Mouse (Mus musculus) neural tube, embryonic 15.5 days (tissue): ENCODE results near the gene Spice1. TPM values are rescaled to one million over a fixed set of nuclear protein-coding genes. Genes with fewer than 3 reads are reported as not detected.

Experiments
- ATAC-seq: fragments of 200-750 bp; cut with Nextera tagmentation; 2 replicates; pipeline ENCODE4 v1.8.0; 2017; ENCODE audit warnings: mild to moderate bottlenecking, moderate TSS enrichment, moderate library complexity; ENCODE audit not compliant: low FRiP score
- H3K27ac ChIP-seq: fragments of 300-500 bp; sonication (generic); replicated peaks from 2 replicates; pipeline ENCODE4 v1.5.1; 2015; ENCODE audit warnings: mild to moderate bottlenecking, inconsistent platforms
- H3K27me3 ChIP-seq: fragments of 300-500 bp; sonication (generic); replicated peaks from 2 replicates; pipeline ENCODE4 v1.6.1; 2015; ENCODE audit warnings: inconsistent platforms
- H3K36me3 ChIP-seq: fragments of 300-500 bp; sonication (generic); 2 replicates; pipeline ENCODE4 v1.6.1; 2015; ENCODE audit warnings: inconsistent platforms
- H3K4me1 ChIP-seq: fragments of 300-500 bp; sonication (generic); 2 replicates; pipeline ENCODE4 v1.6.1; 2015; ENCODE audit warnings: inconsistent platforms
- H3K4me2 ChIP-seq: fragments of 300-500 bp; sonication (generic); 2 replicates; pipeline ENCODE4 v1.6.1; 2015; ENCODE audit warnings: inconsistent platforms, mild to moderate bottlenecking, moderate library complexity
- H3K4me3 ChIP-seq: fragments of 300-500 bp; sonication (generic); replicated peaks from 2 replicates; pipeline ENCODE4 v1.5.1; 2015; ENCODE audit warnings: mild to moderate bottlenecking, inconsistent platforms
- H3K9ac ChIP-seq: fragments of 300-500 bp; sonication (generic); replicated peaks from 2 replicates; pipeline ENCODE4 v1.6.1; 2015; ENCODE audit warnings: mild to moderate bottlenecking, inconsistent platforms
- H3K9me3 ChIP-seq: fragments of 300-500 bp; sonication (generic); replicated peaks from 2 replicates; pipeline ENCODE4 v1.6.1; 2016; ENCODE audit warnings: inconsistent platforms
- WGBS: fragments of 180-500 bp; shearing (Covaris S2); methylation state at CpG from one replicate; pipeline ENCODE4 v1.1.7; 2015; ENCODE audit warnings: mixed read lengths; 5-methylcytosine and 5-hydroxymethylcytosine counted together
- polyA plus RNA-seq: library from polyadenylated mRNA; unstranded; fragments of >200 nt; fragmentation: Nextera tagmentation; extraction: Ambion mirVana; gene quantifications from 2 replicates; pipeline ENCODE4 v1.2.1, GENCODE M21; 2015

Gene Spice1
- polyA plus RNA-seq, 1 experiment from 2014 or later, result 12.1 TPM

GRCm38 (mm10) chr16:44331671-44331994 lies 15.3 kb upstream of the Spice1 start:
- WGBS, result 12% methylated on average over 6 of the region's 6 CpGs
- peaks cover 9% of the 10 kb centered on the region for H3K27me3 ChIP-seq
- peak overlapping the region; percentile 78 for H3K9ac ChIP-seq
- peak overlapping the region; percentile 73 for H3K4me3 ChIP-seq
- H3K4me1 ChIP-seq, result peaks cover 20% of the 10 kb centered on the region
- peak overlapping the region; percentile 7; the same call in 1 of the 2 replicates for H3K27ac ChIP-seq
- peak overlapping the region; percentile 96 for H3K4me2 ChIP-seq
- H3K9me3 ChIP-seq, result no peaks in the 10 kb centered on the region
- no peaks in the 10 kb centered on the region for H3K36me3 ChIP-seq
- ATAC-seq, result no peak; the same call in 1 of the 2 replicates

DNA sequence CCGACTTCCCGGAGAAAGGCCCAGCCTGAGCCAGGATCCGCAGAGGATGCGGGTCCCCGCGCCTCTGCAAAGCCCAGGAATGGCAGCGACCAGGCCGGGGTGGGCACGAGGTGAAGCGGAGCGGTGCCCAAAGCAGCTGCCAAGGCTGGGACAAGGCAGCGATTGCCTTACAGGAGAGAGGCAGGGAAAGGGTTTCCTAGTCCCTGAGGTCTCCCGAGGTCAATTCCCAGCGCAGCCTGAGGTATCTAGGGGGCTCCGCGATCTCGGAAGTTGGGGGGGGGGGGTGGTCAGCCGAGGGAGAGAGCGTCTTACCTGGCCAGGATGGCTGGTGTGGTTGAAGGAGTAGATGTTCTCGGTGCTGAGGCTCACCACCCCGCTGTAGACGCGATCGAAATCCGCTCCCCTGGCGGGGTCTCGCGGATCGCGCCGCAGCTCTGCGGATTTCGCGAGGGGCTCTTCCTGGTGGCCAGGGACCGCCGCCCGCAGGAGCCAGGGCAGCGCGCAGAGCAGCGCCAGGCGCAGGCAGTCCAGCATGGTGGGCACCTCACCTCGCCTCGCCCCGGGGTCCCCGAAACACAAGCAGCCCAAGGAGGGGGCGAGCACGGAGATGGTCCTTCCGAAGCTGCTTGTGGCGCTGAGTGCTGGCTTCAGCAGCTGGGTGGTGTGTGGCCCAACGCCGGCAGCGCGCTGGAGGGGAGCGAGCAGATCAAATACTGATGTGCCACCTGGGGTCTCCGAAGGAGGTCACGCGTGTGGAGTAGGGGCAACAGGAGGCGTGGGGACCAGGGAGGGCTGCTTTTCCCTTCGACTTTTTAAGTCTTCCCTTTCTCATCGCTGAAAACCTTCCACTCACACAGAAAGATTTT lies 14.7 kb upstream of the Spice1 start:
- peak; percentile 79 for ATAC-seq
- Histone ChIP-seq H3K27ac (peak overlapping the region; percentile 63; the same call in 1 of the 2 replicates), H3K4me3 (peak overlapping the region; percentile 73), H3K9me3 (no peaks in the 10 kb centered on the region), H3K4me1 (peaks cover 20% of the 10 kb centered on the region), H3K27me3 (peaks cover 9% of the 10 kb centered on the region), H3K36me3 (no peaks in the 10 kb centered on the region), H3K4me2 (peak overlapping the region; percentile 96), H3K9ac (peak overlapping the region; percentile 78)
- WGBS, result under 1% methylated on average over 60 of the region's 60 CpGs

DNA sequence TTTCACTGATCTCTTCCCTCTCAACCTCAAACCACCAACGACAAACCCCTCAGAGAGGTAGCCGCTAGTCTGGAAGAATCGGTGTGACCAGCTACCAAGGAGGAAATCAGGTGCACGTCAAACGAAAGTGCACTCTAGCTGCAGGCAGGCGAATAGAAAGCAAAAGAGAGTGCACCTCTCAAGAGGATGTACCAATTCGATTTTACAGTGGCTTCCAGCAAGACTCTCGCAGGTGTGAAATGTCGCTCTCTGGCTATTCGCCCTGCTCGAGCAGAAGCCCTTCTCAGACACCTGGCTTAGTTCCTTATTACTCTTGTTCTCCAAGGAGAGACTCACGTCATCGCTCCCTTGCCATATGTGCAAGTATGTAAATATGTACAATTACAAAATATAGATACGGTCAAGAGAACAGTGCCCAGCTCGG lies 14.0 kb upstream of the Spice1 start, which contains the start of gene Sidt1:
TSS of gene Sidt1 (minus strand) at position 336 of the 424 bp plus-strand sequence.
- peak within 1 kb of the TSS; percentile 78 for H3K9ac ChIP-seq
- peak within 1 kb of the TSS; percentile 96 for H3K4me2 ChIP-seq
- H3K27me3 ChIP-seq, result peaks cover 9% of the 10 kb centered on the region
- H3K9me3 ChIP-seq, result no peaks in the 10 kb centered on the region
- peak within 1 kb of the TSS; percentile 73 for H3K4me3 ChIP-seq
- H3K27ac ChIP-seq, result peak within 1 kb of the TSS; percentile 63; the same call in 1 of the 2 replicates
- no peaks in the 10 kb centered on the region for H3K36me3 ChIP-seq
- ATAC-seq, result no peak
- 5% methylated on average over 15 of the region's 15 CpGs for WGBS
- peaks cover 20% of the 10 kb centered on the region for H3K4me1 ChIP-seq

GRCm38 (mm10) chr16:44337541-44337940 lies 9.4 kb upstream of the Spice1 start:
- H3K4me1 ChIP-seq, result peaks cover 6% of the 10 kb centered on the region
- H3K9me3 ChIP-seq, result no peaks in the 10 kb centered on the region
- no peak overlapping the region for H3K9ac ChIP-seq
- ATAC-seq, result no peak
- H3K27me3 ChIP-seq, result peaks cover 9% of the 10 kb centered on the region
- no peak overlapping the region for H3K4me2 ChIP-seq
- H3K27ac ChIP-seq, result no peak overlapping the region
- H3K36me3 ChIP-seq, result no peaks in the 10 kb centered on the region
- no peak overlapping the region for H3K4me3 ChIP-seq

- peaks cover 16% of the 10 kb centered on the region for H3K4me1 ChIP-seq
- H3K4me2 ChIP-seq, result no peak overlapping the region
- no peak overlapping the region for H3K4me3 ChIP-seq
- H3K9me3 ChIP-seq, result no peaks in the 10 kb centered on the region
- WGBS, result 84% methylated on average over 4 of the region's 4 CpGs
- no peaks in the 10 kb centered on the region for H3K27me3 ChIP-seq
- H3K9ac ChIP-seq, result no peak overlapping the region
- no peak for ATAC-seq
- no peak overlapping the region for H3K27ac ChIP-seq
- no peaks in the 10 kb centered on the region for H3K36me3 ChIP-seq
Observed at GRCm38 (mm10) chr16:44349801-44350397, 3.0 kb downstream of the Spice1 start.

DNA sequence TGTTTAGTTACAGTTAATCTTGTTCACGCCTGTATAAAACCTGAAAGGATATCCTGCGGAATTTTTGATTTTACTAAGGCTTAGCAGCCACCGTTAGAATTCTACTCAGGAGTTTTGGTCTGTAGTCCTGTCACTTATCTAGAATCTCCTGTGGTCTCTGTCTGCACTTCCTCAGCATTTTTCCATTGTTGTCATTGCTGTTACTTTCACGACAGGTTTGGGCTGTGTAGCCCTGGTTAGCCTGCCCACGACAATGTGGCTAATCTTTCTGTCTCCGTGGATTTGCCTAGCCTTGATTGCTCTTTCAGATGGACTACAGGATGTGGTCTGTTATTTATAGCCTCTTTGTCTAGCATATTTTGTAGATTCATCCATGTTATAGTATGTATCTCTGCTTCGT lies 9.4 kb downstream of the Spice1 start:
- Histone ChIP-seq H3K27ac (no peak overlapping the region), H3K4me3 (no peak overlapping the region), H3K27me3 (no peaks in the 10 kb centered on the region), H3K4me1 (no peaks in the 10 kb centered on the region), H3K36me3 (peaks cover 10% of the 10 kb centered on the region), H3K9ac (no peak overlapping the region), H3K4me2 (no peak overlapping the region), H3K9me3 (no peaks in the 10 kb centered on the region)
- no peak for ATAC-seq
- 82% methylated on average over 7 of the region's 7 CpGs for WGBS

DNA sequence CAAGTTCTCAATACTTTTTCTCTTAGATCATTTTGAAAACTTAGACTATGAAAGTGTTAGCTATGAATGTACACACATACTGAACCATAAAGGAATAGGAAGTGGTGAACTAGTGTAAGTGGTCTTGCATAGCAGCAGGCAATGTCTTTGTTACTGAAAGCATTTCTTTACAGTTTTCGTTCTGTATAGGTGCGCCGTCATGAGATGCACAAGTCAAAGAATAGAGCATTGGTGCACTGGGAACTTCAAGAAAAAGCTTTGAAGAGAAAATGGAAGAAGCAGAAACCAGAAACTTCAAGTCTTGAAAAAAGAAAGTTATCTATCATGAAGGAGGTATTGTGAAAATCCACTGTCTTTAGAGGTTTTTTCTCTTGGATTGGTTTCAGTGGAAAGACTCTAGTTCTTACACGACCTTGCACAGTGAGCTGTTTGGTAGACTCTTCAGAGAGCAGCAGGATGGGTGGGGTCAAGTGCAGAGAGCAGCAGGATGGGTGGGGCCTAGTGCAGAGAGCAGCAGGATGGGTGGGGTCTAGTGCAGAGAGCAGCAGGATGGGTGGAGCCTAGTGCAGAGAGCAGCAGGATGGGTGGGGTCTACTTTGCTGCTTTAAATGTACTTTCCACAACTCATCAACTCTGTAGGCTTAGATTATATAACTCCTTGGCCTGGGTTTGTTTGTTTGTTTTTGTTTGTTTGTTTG lies 10.8 kb downstream of the Spice1 start:
- no peaks in the 10 kb centered on the region for H3K4me1 ChIP-seq
- no peaks in the 10 kb centered on the region for H3K9me3 ChIP-seq
- H3K4me2 ChIP-seq, result no peak overlapping the region
- no peaks in the 10 kb centered on the region for H3K27me3 ChIP-seq
- WGBS, result 76% methylated on average over 4 of the region's 4 CpGs
- no peak for ATAC-seq
- no peak overlapping the region for H3K4me3 ChIP-seq
- peaks cover 10% of the 10 kb centered on the region for H3K36me3 ChIP-seq
- H3K27ac ChIP-seq, result no peak overlapping the region
- H3K9ac ChIP-seq, result no peak overlapping the region

DNA sequence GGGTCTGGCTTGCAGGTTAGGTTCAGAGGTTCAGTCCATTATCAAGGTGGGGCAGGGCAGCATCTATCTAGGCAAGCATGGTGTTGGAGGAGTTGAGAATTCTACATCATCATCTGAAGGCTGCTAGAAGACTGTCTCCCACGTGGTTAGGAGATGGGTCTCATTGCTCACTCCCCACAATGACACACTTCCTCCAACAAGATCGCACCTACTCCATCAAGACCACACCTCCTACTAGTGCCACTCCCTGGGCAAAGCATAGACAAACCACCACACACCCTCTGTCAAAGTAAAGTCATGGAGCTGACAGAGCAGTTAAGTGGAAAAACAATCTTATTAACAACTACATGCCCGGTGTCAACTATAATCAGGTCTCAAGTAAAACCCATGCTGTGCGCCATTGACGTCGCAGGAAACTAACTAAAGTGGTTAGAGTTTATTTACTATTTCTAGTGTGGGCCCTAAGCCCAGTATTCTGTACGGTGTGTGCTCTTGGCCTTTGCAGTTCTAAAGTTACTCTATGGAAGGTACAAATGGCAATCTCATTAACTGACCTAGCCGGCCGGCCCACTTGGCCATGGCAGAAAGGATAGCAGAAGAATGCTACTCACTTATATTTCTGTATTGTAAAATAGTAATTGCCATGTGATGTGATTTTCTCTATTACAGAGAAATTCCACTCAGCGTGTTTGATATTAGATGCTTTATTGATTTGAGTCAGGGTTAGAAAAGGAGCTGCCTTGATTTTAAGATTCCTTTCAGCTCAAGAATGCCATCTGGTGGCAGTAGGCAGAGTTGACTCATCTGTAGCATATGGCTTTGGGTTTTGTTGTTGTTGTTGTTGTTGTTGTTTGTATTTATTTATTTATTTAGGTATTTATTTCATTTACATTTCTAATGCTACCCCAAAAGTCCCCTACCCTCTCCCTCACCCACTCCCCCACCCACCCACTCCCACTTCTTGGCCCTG lies 15.3 kb downstream of the Spice1 start:
- no peaks in the 10 kb centered on the region for H3K27me3 ChIP-seq
- H3K9ac ChIP-seq, result no peak overlapping the region
- WGBS, result 92% methylated on average over 10 of the region's 10 CpGs
- H3K27ac ChIP-seq, result no peak overlapping the region
- H3K4me3 ChIP-seq, result no peak overlapping the region
- H3K9me3 ChIP-seq, result no peaks in the 10 kb centered on the region
- H3K36me3 ChIP-seq, result peaks cover 19% of the 10 kb centered on the region
- ATAC-seq, result no peak
- H3K4me1 ChIP-seq, result no peaks in the 10 kb centered on the region
- no peak overlapping the region for H3K4me2 ChIP-seq

GRCm38 (mm10) chr16:44365522-44365921 lies 18.6 kb downstream of the Spice1 start:
- Histone ChIP-seq H3K4me2 (no peak overlapping the region), H3K27ac (no peak overlapping the region), H3K4me1 (no peaks in the 10 kb centered on the region), H3K36me3 (peaks cover 21% of the 10 kb centered on the region), H3K9me3 (no peaks in the 10 kb centered on the region), H3K4me3 (no peak overlapping the region), H3K9ac (no peak overlapping the region), H3K27me3 (no peaks in the 10 kb centered on the region)
- no peak for ATAC-seq
- WGBS, result 97% methylated on average over 7 of the region's 7 CpGs

- Histone ChIP-seq H3K36me3 (peaks cover 7% of the 10 kb centered on the region), H3K4me3 (no peak overlapping the region), H3K4me1 (no peaks in the 10 kb centered on the region), H3K9me3 (no peaks in the 10 kb centered on the region), H3K9ac (no peak overlapping the region), H3K27ac (no peak overlapping the region), H3K27me3 (no peaks in the 10 kb centered on the region), H3K4me2 (no peak overlapping the region)
- WGBS, result 92% methylated on average over 4 of the region's 4 CpGs
- no peak for ATAC-seq
Observed at GRCm38 (mm10) chr16:44375459-44375858, 28.5 kb downstream of the Spice1 start.

DNA sequence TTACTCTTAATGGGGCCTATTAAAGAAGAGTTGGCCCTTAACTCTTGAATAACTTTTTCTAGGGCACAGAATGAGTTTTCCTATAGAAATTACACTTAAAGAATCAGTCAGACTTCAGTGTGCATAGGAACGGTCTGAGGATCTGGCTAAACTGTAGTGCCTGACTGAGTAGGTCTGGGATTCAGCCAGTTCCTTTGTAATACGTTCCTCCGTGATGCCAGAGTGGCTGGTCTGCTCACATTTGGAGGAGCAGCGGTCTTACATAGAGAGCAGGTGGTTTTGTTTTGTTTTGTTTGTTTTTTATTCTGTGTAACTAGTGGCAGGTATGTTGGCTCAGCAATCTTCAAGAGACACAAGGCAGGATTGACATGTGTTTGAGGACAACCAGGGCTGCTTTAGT lies 33.1 kb downstream of the Spice1 start:
- no peaks in the 10 kb centered on the region for H3K27me3 ChIP-seq
- no peak for ATAC-seq
- no peaks in the 10 kb centered on the region for H3K9me3 ChIP-seq
- peaks cover 4% of the 10 kb centered on the region; the same call in 1 of the 2 replicates for H3K4me1 ChIP-seq
- no peak overlapping the region for H3K27ac ChIP-seq
- no peaks in the 10 kb centered on the region for H3K36me3 ChIP-seq
- no peak overlapping the region for H3K4me2 ChIP-seq
- 70% methylated on average over 4 of the region's 4 CpGs for WGBS
- H3K4me3 ChIP-seq, result no peak overlapping the region
- no peak overlapping the region for H3K9ac ChIP-seq
